Mouse (Mus musculus) stomach, embryonic 16.5 days (tissue): ENCODE measurements around the gene Tshz2. TPM values are rescaled to one million over a fixed set of nuclear protein-coding genes. Genes with fewer than 3 reads are reported as not detected.
A peak's percentile ranks its signal among the peaks of the same experiment; 100 is the strongest.

Source experiments
- ATAC-seq: fragments of 200-750 bp; cut with Nextera tagmentation; 2 replicates; pipeline ENCODE4 v1.8.0; 2017; ENCODE audit warnings: moderate number of reproducible peaks, moderate TSS enrichment; ENCODE audit not compliant: insufficient read depth, low FRiP score
- H3K27ac ChIP-seq: fragments of 300-500 bp; sonication (generic); 2 replicates; pipeline ENCODE4 v1.5.1; 2014; ENCODE audit warnings: low read length
- H3K27me3 ChIP-seq: fragments of 300-500 bp; sonication (generic); 2 replicates; pipeline ENCODE4 v1.6.1; 2014; ENCODE audit warnings: low read length, control low read depth, mixed read lengths; ENCODE audit not compliant: control insufficient read depth, insufficient read depth
- H3K36me3 ChIP-seq: fragments of 300-500 bp; sonication (generic); 2 replicates; pipeline ENCODE4 v1.6.1; 2014; ENCODE audit warnings: low read length; ENCODE audit not compliant: control insufficient read depth, insufficient read depth
- H3K4me1 ChIP-seq: fragments of 300-500 bp; sonication (generic); 2 replicates; pipeline ENCODE4 v1.6.1; 2014; ENCODE audit warnings: low read length, control low read depth, mixed read lengths; ENCODE audit not compliant: control insufficient read depth, insufficient read depth
- H3K4me2 ChIP-seq: fragments of 300-500 bp; sonication (generic); 2 replicates; pipeline ENCODE4 v1.6.1; 2014; ENCODE audit warnings: low read depth, low read length, mixed read lengths
- H3K4me3 ChIP-seq: fragments of 300-500 bp; sonication (generic); replicated peaks from 2 replicates; pipeline ENCODE4 v1.5.1; 2014; ENCODE audit warnings: mild to moderate bottlenecking, low read length
- H3K9ac ChIP-seq: fragments of 300-500 bp; sonication (generic); 2 replicates; pipeline ENCODE4 v1.6.1; 2014; ENCODE audit warnings: low read length
- H3K9me3 ChIP-seq: fragments of 300-500 bp; sonication (generic); replicated peaks from 2 replicates; pipeline ENCODE4 v1.6.1; 2016; ENCODE audit warnings: low read length, control low read depth; ENCODE audit not compliant: control insufficient read depth
- whole genome bisulfite sequencing: fragments of 180-500 bp; shearing (Covaris S2); extraction: QIAGEN DNeasy Blood & Tissue Kit; methylation state at CpG from one replicate; pipeline ENCODE4 v1.1.7; 2014; 5-methylcytosine and 5-hydroxymethylcytosine counted together
- polyA plus RNA-seq: library from polyadenylated mRNA; unstranded; fragments of >200 nt; fragmentation: Nextera tagmentation; extraction: Ambion mirVana; gene quantifications from 2 replicates; pipeline ENCODE4 v1.2.1, GENCODE M21; 2015

Gene Tshz2
- polyA plus RNA-seq, 1 experiment from 2014 or later, result 13.5 TPM

- Histone ChIP-seq H3K9me3 (no peaks in the 10 kb centered on the region), H3K9ac (no peak overlapping the region), H3K4me1 (no peaks in the 10 kb centered on the region), H3K4me2 (no peak overlapping the region), H3K36me3 (no peaks in the 10 kb centered on the region), H3K4me3 (no peak overlapping the region), H3K27me3 (no peaks in the 10 kb centered on the region), H3K27ac (no peak overlapping the region)
- peak; percentile 34; the same call in 1 of the 2 replicates for ATAC-seq
- WGBS, result 2% methylated on average over 12 of the region's 12 CpGs
These were observed 468.3 kb downstream of the Tshz2 start for GRCm38 (mm10) chr2:170101132-170101531.

GRCm38 (mm10) chr2:170101932-170102331 is 469.1 kb downstream of the Tshz2 start:
- Histone ChIP-seq H3K9ac (no peak overlapping the region), H3K27ac (no peak overlapping the region), H3K4me3 (no peak overlapping the region), H3K27me3 (no peaks in the 10 kb centered on the region), H3K4me1 (no peaks in the 10 kb centered on the region), H3K36me3 (no peaks in the 10 kb centered on the region), H3K9me3 (no peaks in the 10 kb centered on the region), H3K4me2 (no peak overlapping the region)
- no peak for ATAC-seq
- WGBS, result 73% methylated on average over 7 of the region's 7 CpGs

GRCm38 (mm10) chr2:170103341-170103740 is 470.5 kb downstream of the Tshz2 start:
- no peaks in the 10 kb centered on the region for H3K36me3 ChIP-seq
- H3K27me3 ChIP-seq, result no peaks in the 10 kb centered on the region
- H3K4me3 ChIP-seq, result no peak overlapping the region
- no peak overlapping the region for H3K27ac ChIP-seq
- no peak overlapping the region for H3K4me2 ChIP-seq
- no peaks in the 10 kb centered on the region for H3K4me1 ChIP-seq
- 79% methylated on average over 5 of the region's 5 CpGs for WGBS
- no peak overlapping the region for H3K9ac ChIP-seq
- no peak for ATAC-seq
- H3K9me3 ChIP-seq, result no peaks in the 10 kb centered on the region

GRCm38 (mm10) chr2:170103852-170104251 is 471.0 kb downstream of the Tshz2 start:
- 43% methylated on average over 9 of the region's 9 CpGs for WGBS
- Histone ChIP-seq H3K27me3 (no peaks in the 10 kb centered on the region), H3K27ac (no peak overlapping the region), H3K4me2 (no peak overlapping the region), H3K9me3 (no peaks in the 10 kb centered on the region), H3K4me1 (no peaks in the 10 kb centered on the region), H3K4me3 (no peak overlapping the region), H3K9ac (no peak overlapping the region), H3K36me3 (no peaks in the 10 kb centered on the region)
- no peak for ATAC-seq

- no peak overlapping the region for H3K9ac ChIP-seq
- no peaks in the 10 kb centered on the region for H3K9me3 ChIP-seq
- H3K27me3 ChIP-seq, result no peaks in the 10 kb centered on the region
- no peak overlapping the region for H3K27ac ChIP-seq
- no peak for ATAC-seq
- no peak overlapping the region for H3K4me3 ChIP-seq
- no peaks in the 10 kb centered on the region for H3K36me3 ChIP-seq
- H3K4me1 ChIP-seq, result no peaks in the 10 kb centered on the region
- 89% methylated on average over 6 of the region's 6 CpGs for WGBS
- no peak overlapping the region for H3K4me2 ChIP-seq
These were observed 471.6 kb downstream of the Tshz2 start for GRCm38 (mm10) chr2:170104396-170104795.

GRCm38 (mm10) chr2:170106000-170106399 is 473.2 kb downstream of the Tshz2 start:
- H3K27ac ChIP-seq, result no peak overlapping the region
- no peak for ATAC-seq
- no peak overlapping the region for H3K9ac ChIP-seq
- H3K27me3 ChIP-seq, result no peaks in the 10 kb centered on the region
- 59% methylated on average over 9 of the region's 9 CpGs for WGBS
- H3K9me3 ChIP-seq, result no peaks in the 10 kb centered on the region
- H3K4me2 ChIP-seq, result no peak overlapping the region
- no peaks in the 10 kb centered on the region for H3K36me3 ChIP-seq
- H3K4me1 ChIP-seq, result 0 out of 2 replicates have a peak, but pooled peaks cover 3% of the 10 kb centered on the region
- no peak overlapping the region for H3K4me3 ChIP-seq

- Histone ChIP-seq H3K4me3 (no peak overlapping the region), H3K9me3 (no peaks in the 10 kb centered on the region), H3K4me2 (no peak overlapping the region), H3K36me3 (peaks cover 3% of the 10 kb centered on the region; the same call in 1 of the 2 replicates), H3K4me1 (0 out of 2 replicates have a peak, but pooled peaks cover 3% of the 10 kb centered on the region), H3K27me3 (no peaks in the 10 kb centered on the region), H3K27ac (no peak overlapping the region), H3K9ac (no peak overlapping the region)
- no peak for ATAC-seq
- 84% methylated on average over 3 of the region's 3 CpGs for WGBS
These were observed 475.0 kb downstream of the Tshz2 start for GRCm38 (mm10) chr2:170107791-170108190.

GRCm38 (mm10) chr2:170109528-170109927 is 476.7 kb downstream of the Tshz2 start:
- peak overlapping the region; percentile 10; the same call in 1 of the 2 replicates for H3K27ac ChIP-seq
- no peak overlapping the region for H3K9ac ChIP-seq
- H3K4me2 ChIP-seq, result no peak overlapping the region
- no peaks in the 10 kb centered on the region for H3K9me3 ChIP-seq
- H3K36me3 ChIP-seq, result peaks cover 19% of the 10 kb centered on the region
- H3K4me3 ChIP-seq, result no peak overlapping the region
- H3K27me3 ChIP-seq, result no peaks in the 10 kb centered on the region
- H3K4me1 ChIP-seq, result 0 out of 2 replicates have a peak, but pooled peaks cover 3% of the 10 kb centered on the region
- WGBS, result 43% methylated on average over 5 of the region's 5 CpGs
- ATAC-seq, result no peak

GRCm38 (mm10) chr2:170110306-170110705 is 477.5 kb downstream of the Tshz2 start:
- Histone ChIP-seq H3K27me3 (no peaks in the 10 kb centered on the region), H3K4me3 (no peak overlapping the region), H3K36me3 (peaks cover 26% of the 10 kb centered on the region), H3K9ac (no peak overlapping the region), H3K27ac (no peak overlapping the region), H3K9me3 (no peaks in the 10 kb centered on the region), H3K4me2 (no peak overlapping the region), H3K4me1 (0 out of 2 replicates have a peak, but pooled peaks cover 3% of the 10 kb centered on the region)
- WGBS, result 69% methylated on average over 8 of the region's 8 CpGs
- no peak for ATAC-seq
